Mouse (Mus musculus) hematopoietic stem cell, adult 5-6 weeks (primary cell): ENCODE results near the gene Cd70. TPM values are rescaled to one million over a fixed set of nuclear protein-coding genes. Genes with fewer than 3 reads are reported as not detected.

Experiments
- ATAC-seq, 2 experiments: fragments of 125-278 bp in 1 of 2; replicated peaks in 1 of 2; 2 replicates each; pipeline ENCODE4 v1.8.0; 2016 to 2017; ENCODE audit warnings: inconsistent platforms in 2 of 2, mild to moderate bottlenecking in 2 of 2, moderate number of reproducible peaks in 2 of 2, low read depth in 1 of 2, moderate TSS enrichment in 1 of 2; ENCODE audit not compliant: low FRiP score in 2 of 2, poor library complexity in 2 of 2, severe bottlenecking in 2 of 2, insufficient read depth in 1 of 2, low TSS enrichment in 1 of 2
- total RNA-seq: library from RNA; stranded (forward); fragments of 172-1452, 232-1000 nt; gene quantifications from 2 replicates; pipeline ENCODE4 v1.2.3, GENCODE M21; 2017

The Cd70 gene
- total RNA-seq, 1 experiment from 2014 or later: not detected

GRCm38 (mm10) chr17:57108040-57108665 is 41.4 kb downstream of the Cd70 start:
- no peak for ATAC-seq

DNA sequence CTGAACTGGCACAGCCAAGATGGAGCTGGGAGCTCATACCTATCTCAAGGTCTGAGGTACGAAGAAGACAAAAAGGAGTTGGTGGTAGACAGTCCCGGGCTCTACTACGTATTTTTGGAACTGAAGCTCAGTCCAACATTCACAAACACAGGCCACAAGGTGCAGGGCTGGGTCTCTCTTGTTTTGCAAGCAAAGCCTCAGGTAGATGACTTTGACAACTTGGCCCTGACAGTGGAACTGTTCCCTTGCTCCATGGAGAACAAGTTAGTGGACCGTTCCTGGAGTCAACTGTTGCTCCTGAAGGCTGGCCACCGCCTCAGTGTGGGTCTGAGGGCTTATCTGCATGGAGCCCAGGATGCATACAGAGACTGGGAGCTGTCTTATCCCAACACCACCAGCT is 42.5 kb downstream of the Cd70 start:
- no peak for ATAC-seq

GRCm38 (mm10) chr17:57106035-57106368 is 43.6 kb downstream of the Cd70 start:
- 0 out of 4 replicates have a peak, but pooled peaks of 1 of the 2 experiments have one; percentile 4 for ATAC-seq

DNA sequence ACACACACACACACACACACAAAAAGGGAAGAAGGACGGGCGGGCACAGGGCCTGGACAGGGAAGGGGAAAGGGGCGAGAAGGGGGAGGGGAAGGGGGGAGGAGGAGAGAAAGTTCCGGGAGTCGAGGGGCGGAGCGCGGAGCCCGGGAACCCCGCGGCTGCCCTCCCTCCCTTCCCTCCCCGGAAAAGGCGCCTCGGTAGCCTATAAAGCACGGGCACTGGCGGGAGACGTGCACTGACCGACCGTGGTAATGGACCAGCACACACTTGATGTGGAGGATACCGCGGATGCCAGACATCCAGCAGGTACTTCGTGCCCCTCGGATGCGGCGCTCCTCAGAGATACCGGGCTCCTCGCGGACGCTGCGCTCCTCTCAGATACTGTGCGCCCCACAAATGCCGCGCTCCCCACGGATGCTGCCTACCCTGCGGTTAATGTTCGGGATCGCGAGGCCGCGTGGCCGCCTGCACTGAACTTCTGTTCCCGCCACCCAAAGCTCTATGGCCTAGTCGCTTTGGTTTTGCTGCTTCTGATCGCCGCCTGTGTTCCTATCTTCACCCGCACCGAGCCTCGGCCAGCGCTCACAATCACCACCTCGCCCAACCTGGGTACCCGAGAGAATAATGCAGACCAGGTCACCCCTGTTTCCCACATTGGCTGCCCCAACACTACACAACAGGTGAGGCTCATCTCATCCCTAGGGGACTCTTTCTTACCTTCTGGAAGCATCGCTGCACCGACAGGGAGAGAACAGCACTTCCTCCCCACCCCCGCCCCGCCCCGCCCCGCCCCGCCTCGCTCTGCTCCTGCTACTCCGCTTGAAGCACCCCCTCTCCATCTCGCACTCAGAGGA is 44.2 kb downstream of the Cd70 start, which contains the start of gene Tnfsf9:
Tnfsf9 (plus strand) TSS at position 145 of the 854 bp plus-strand sequence.
- ATAC-seq: peak; percentile 39 to 63

- no peak for ATAC-seq
Observed at GRCm38 (mm10) chr17:57104496-57104895, 45.1 kb downstream of the Cd70 start.

GRCm38 (mm10) chr17:57102276-57102675 is 47.3 kb downstream of the Cd70 start:
- no peak for ATAC-seq

DNA sequence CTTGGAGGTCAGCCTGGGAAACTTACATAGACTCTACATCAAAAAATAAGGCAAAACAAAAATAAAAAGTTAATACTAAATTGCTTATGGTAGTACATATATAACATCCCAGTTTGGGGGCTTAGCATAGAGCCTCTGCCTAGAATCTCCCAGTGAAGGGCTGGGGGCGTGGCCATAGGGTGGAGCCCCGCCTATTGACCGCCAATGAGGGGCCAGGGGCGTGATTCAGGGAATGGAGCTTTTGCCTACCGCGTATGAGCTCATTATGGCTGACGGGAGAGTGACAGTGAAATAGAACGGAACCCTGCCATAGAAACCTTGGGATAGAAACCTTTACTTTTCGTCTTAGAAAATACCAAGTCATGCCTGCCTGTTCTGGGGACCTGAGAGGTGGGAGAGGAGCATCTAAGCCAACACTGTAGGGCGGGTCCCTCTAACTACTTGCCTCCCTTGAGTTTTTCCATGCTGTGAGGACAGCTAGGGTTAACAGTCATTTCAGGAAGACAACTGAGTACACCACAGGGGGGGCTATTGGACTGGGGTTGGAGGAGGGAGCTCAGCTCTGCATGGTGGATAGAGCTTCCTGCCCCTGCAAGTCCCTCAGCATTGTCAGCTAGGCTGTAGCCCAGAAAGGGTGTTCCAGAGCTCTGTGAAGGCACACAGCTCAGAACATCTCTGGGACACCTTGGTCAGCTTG is 49.8 kb downstream of the Cd70 start:
- no peak for ATAC-seq

- ATAC-seq: no peak
Observed at GRCm38 (mm10) chr17:57098321-57098720, 51.3 kb downstream of the Cd70 start.

DNA sequence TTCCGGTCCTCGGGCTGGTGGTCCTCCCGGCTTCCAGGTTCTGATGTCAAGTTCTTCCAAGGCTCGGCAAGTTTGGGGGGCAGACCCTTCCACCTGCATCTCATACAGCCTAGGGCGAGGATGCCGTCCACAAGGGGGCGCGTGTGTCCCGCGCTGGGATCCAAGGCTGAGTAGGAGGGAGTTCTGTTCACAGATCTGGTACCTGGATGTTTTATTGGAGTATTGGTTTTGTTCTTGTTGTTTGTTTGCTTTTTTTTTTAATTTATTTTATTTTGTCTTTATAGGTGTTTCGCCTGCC is 53.0 kb downstream of the Cd70 start:
- ATAC-seq: peak; percentile 71 to 82

Other genes starting within 250 kb of the Cd70 start
- 15.3 and 19.3 TPM in 2 replicates for gene Mllt1, start 214.4 kb downstream of the Cd70 start, total RNA-seq
- gene Acer1, start 167.7 kb downstream of the Cd70 start, total RNA-seq: not detected in 2 replicates
- 43.0 and 66.4 TPM in 2 replicates for gene Clpp, start 159.5 kb downstream of the Cd70 start, total RNA-seq
- gene Alkbh7, start 152.4 kb downstream of the Cd70 start, total RNA-seq: 13.2 and 18.7 TPM in 2 replicates
- not detected in 2 replicates for gene Pspn, start 149.8 kb downstream of the Cd70 start, total RNA-seq
- 89.5 and 124 TPM in 2 replicates for gene Gtf2f1, start 138.5 kb downstream of the Cd70 start, total RNA-seq
- 0.56 TPM in 1 of 2 replicates, not detected in the other for gene Gm17949, start 138.3 kb downstream of the Cd70 start, total RNA-seq
- 67.1 and 94.5 TPM in 2 replicates for gene Khsrp, start 118.3 kb downstream of the Cd70 start, total RNA-seq
- gene Slc25a41, start 108.1 kb downstream of the Cd70 start, total RNA-seq: not detected in 2 replicates
- 0.56 TPM in 1 of 2 replicates, not detected in the other for gene Crb3, start 90.7 kb downstream of the Cd70 start, total RNA-seq
- gene Slc25a23, start 89.9 kb downstream of the Cd70 start, total RNA-seq: 5.1 and 9.7 TPM in 2 replicates
- 21.1 and 24.2 TPM in 2 replicates for gene Dennd1c, start 71.3 kb downstream of the Cd70 start, total RNA-seq
- 0.30 TPM in 1 of 2 replicates, not detected in the other for gene Tubb4a, start 62.0 kb downstream of the Cd70 start, total RNA-seq
- 2.5 and 2.8 TPM in 2 replicates for gene Tnfsf9, start 44.5 kb downstream of the Cd70 start, total RNA-seq
- gene Tnfsf14, start 44.4 kb upstream of the Cd70 start, total RNA-seq: 12.3 and 13.3 TPM in 2 replicates
- gene C3, start 78.4 kb upstream of the Cd70 start, total RNA-seq: 28.0 and 125 TPM in 2 replicates
- gene Gpr108, start 98.7 kb upstream of the Cd70 start, total RNA-seq: 14.9 and 19.1 TPM in 2 replicates
- 9.4 and 17.9 TPM in 2 replicates for gene Trip10, start 99.7 kb upstream of the Cd70 start, total RNA-seq
- 238 and 297 TPM in 2 replicates for gene Vav1, start 129.3 kb upstream of the Cd70 start, total RNA-seq
- gene Adgre1, start 208.9 kb upstream of the Cd70 start, total RNA-seq: 3.5 and 5.6 TPM in 2 replicates